Mouse (Mus musculus) thymus, adult 2 months (tissue): ENCODE measurements around the gene Fabp6. TPM values are rescaled to one million over a fixed set of nuclear protein-coding genes. Genes with fewer than 3 reads are reported as not detected.

ENCODE experiments used
- DNase-seq: peaks from one replicate; pipeline ENCODE4 v3.0.0; 2021
- H3K27ac ChIP-seq: fragments of 200-500 bp; 2 replicates; pipeline ENCODE4 v1.5.1; 2012; ENCODE audit warnings: low read length, control low read depth; ENCODE audit not compliant: control insufficient read depth, insufficient read depth
- H3K27me3 ChIP-seq: fragments of 200-500 bp; 2 replicates; pipeline ENCODE4 v1.6.1; 2012; ENCODE audit warnings: mild to moderate bottlenecking, low read length, moderate library complexity, mixed read lengths; ENCODE audit not compliant: control insufficient read depth, insufficient read depth
- H3K36me3 ChIP-seq: fragments of 200-500 bp; 2 replicates; pipeline ENCODE4 v1.6.1; 2012; ENCODE audit warnings: mild to moderate bottlenecking, low read length, moderate library complexity; ENCODE audit not compliant: control insufficient read depth, insufficient read depth
- H3K4me1 ChIP-seq: fragments of 200-500 bp; replicated peaks from 2 replicates; pipeline ENCODE4 v1.6.1; 2012; ENCODE audit warnings: low read length; ENCODE audit not compliant: control insufficient read depth, insufficient read depth
- H3K4me3 ChIP-seq: fragments of 200-500 bp; 2 replicates; pipeline ENCODE4 v1.5.1; 2012; ENCODE audit warnings: mild to moderate bottlenecking, low read length, control low read depth, moderate library complexity; ENCODE audit not compliant: control insufficient read depth, insufficient read depth
- CTCF ChIP-seq: fragments of 200-500 bp; IDR thresholded peaks from 2 replicates; pipeline ENCODE4 v1.5.1; 2012; ENCODE audit warnings: mild to moderate bottlenecking, control low read depth, low read length, moderate library complexity, borderline replicate concordance; ENCODE audit not compliant: control insufficient read depth, poor library complexity, insufficient read depth; ENCODE audit errors: extremely low read depth
- POLR2A ChIP-seq: fragments of 200-500 bp; IDR thresholded peaks from 2 replicates; pipeline ENCODE4 v1.6.1; 2012; ENCODE audit warnings: mild to moderate bottlenecking, low read length, control low read depth, moderate library complexity; ENCODE audit not compliant: control insufficient read depth, poor library complexity, insufficient read depth; ENCODE audit errors: extremely low read depth
- WGBS: fragments of 180-500 bp; shearing (Covaris S2); methylation state at CpG from one replicate; pipeline ENCODE4 v1.1.7; 2018; 5-methylcytosine and 5-hydroxymethylcytosine counted together
- polyA plus RNA-seq: library from polyadenylated mRNA; depleted of rRNA; stranded (reverse); fragments of >200 nt; gene quantifications from 2 replicates; pipeline ENCODE4 v1.2.3, GENCODE M21; 2012; rRNA removed

Fabp6 gene
- polyA plus RNA-seq, 1 experiment: 1.4 TPM

DNA sequence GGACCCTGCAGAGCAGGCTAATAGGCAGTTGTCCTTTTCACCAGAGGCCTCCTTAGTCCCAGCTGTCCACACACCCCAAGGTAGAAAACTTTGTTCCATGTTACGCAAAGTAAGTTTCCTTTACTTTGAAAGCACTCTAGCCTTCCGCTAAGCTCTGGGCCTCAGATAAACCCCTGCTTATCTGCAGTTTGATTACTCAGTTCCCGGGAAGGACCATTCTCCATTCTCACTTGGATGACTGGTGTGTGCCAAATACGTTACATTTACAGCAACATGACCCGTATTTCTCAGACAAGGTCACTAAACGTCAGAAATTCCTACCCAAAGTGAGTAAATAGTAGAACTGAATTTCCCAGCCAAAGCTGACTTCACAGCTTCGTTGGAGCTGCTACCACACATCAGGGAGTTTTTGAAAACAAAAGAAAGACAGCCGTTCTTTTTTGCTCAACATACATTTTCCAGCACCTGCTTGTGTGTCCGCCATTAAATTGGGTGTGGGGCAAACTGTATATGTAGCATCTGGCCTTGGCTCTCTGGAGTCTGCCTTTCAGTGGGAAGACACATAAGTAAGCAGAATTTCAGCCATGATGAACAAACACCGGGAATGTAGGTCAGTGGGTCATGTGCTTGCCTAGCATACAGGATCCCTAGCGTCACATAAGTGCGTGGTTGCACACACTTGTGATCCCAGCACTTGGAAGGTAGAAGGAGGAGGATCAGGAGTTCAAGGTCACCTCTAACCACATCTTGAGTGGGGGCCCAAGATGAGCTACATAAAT lies 52.5 kb downstream of the Fabp6 start:
- DNase-seq: no peak
- Histone ChIP-seq H3K4me1 (peaks cover 14% of the 10 kb centered on the region), H3K4me3 (no peak overlapping the region), H3K27me3 (no peaks in the 10 kb centered on the region), H3K36me3 (no peaks in the 10 kb centered on the region), H3K27ac (no peak overlapping the region)
- 92% methylated on average over 12 of the region's 12 CpGs for WGBS
- no peak for TF ChIP-seq POLR2A
- TF ChIP-seq CTCF: no peak

DNA sequence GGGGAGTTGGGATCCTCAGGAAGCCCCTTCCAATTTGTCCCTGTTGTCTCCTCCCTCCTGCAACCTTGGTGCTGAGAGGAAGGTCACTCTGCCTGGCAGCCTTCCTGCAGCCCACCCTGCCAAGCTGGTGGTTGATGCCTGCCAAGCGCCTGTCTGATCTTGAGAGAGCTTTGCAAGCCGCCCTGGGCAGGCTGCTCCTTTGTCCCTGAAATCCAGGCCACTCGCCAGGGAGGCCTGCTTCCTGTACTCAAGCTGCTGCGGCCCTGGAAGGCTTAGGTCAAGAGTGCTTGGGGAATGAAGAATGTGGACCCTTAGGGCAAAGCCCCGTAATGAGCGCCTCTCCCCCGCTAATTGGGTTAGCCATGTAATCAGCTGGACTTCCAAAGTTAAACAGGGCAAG lies 53.2 kb downstream of the Fabp6 start:
- peaks cover 21% of the 10 kb centered on the region for H3K4me1 ChIP-seq
- DNase-seq: no peak
- TF ChIP-seq CTCF: no peak
- no peak for TF ChIP-seq POLR2A
- WGBS: 97% methylated on average over 7 of the region's 7 CpGs
- no peak overlapping the region for H3K27ac ChIP-seq
- H3K27me3 ChIP-seq: no peaks in the 10 kb centered on the region
- no peak overlapping the region for H3K4me3 ChIP-seq
- no peaks in the 10 kb centered on the region for H3K36me3 ChIP-seq

DNA sequence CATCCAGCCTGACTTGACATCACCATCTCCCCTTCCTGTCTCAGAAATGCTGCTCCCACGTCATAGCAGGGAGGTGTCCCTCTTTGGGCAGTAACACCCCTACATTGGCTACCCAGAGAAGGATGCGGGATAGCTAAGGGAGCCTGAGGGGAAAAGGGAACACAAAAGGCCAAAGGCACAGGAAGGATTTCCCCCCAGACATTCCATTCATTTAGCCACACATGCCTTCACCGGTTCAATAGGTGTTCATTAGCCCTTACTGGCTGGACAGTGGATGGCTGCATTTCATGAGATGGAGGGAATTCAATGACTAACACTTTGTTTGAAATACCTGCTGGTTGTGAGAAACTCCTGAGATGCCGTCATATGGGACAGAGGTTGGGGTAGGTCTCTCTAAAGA lies 54.7 kb downstream of the Fabp6 start:
- Histone ChIP-seq H3K27ac (no peak overlapping the region), H3K27me3 (no peaks in the 10 kb centered on the region), H3K36me3 (no peaks in the 10 kb centered on the region), H3K4me1 (peaks cover 21% of the 10 kb centered on the region), H3K4me3 (no peak overlapping the region)
- TF ChIP-seq POLR2A (no peak), CTCF (no peak)
- no peak for DNase-seq
- WGBS: 96% methylated on average over 4 of the region's 4 CpGs

Other genes starting within 250 kb of the Fabp6 start
- 28.5 and 38.8 TPM in 2 replicates for gene Pttg1, start 175.3 kb downstream of the Fabp6 start, polyA plus RNA-seq
- gene Slu7, start 167.8 kb downstream of the Fabp6 start, polyA plus RNA-seq: 4.1 and 4.5 TPM in 2 replicates
- gene C1qtnf2, start 127.3 kb downstream of the Fabp6 start, polyA plus RNA-seq: 1.5 and 3.0 TPM in 2 replicates
- gene Ccnjl, start 72.8 kb downstream of the Fabp6 start, polyA plus RNA-seq: 9.4 and 10.3 TPM in 2 replicates
- 0.59 and 0.81 TPM in 2 replicates for gene 4933415A04Rik, start 14.5 kb downstream of the Fabp6 start, polyA plus RNA-seq
- 35.0 and 40.9 TPM in 2 replicates for gene Pwwp2a, start 80.5 kb upstream of the Fabp6 start, polyA plus RNA-seq
- 11.6 and 12.1 TPM in 2 replicates for gene Ttc1, start 146.5 kb upstream of the Fabp6 start, polyA plus RNA-seq